Mouse (Mus musculus) G1E-ER4 (cell line): Measurements from ENCODE around the gene Ndufs4. TPM values are rescaled to one million over a fixed set of nuclear protein-coding genes. Genes with fewer than 3 reads are reported as not detected.

Source experiments
- GATA1 ChIP-seq: IDR thresholded peaks from one replicate; pipeline ENCODE4 v1.8.0; 2012; ENCODE audit warnings: low read length, inconsistent platforms
- polyA plus RNA-seq: library from polyadenylated mRNA; stranded (reverse); fragments of >175 nt; gene quantifications from 2 replicates; pipeline ENCODE4 v1.2.3, GENCODE M21; 2012

Ndufs4 gene
- 2.6 and 4.8 TPM in 2 replicates for polyA plus RNA-seq

DNA sequence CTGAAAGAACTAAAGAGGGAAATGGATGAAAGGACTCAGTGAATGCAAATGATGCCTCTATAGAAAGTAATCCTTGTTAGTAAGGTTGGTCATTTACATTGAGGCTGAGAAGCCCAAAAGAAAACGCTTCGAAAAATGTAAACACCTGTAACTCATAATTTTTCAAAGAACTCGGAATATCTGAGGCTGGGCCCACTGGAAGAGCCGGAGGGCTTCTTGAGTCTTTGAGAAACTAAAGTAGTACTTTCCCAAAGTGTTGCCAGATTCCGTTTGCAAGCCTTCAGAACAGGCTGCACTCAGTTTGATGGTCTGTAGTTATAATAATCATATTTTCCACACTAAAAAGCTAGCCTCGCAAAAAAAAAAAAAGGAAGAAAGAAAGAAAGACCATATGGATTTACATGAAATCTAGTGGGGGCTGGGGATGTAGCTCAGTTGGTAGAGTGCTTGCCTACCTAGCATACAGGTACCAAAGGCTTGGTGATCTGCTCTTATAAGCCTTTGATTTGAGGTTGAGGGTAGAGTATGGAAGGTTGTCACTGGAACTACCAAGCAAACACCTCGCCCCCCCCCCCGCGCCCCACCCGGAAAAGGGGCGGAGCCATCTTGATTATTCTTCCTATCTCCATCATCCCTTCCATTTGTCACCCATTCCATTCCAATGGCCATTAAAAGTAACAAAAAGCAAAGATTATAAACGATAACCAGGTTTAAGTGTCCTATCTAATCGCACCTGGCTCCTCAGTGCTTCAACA, at the start of gene Ndufs4:
Ndufs4 (minus strand) TSS at position 48 of the 755 bp plus-strand sequence.
- no peak for TF ChIP-seq GATA1

DNA sequence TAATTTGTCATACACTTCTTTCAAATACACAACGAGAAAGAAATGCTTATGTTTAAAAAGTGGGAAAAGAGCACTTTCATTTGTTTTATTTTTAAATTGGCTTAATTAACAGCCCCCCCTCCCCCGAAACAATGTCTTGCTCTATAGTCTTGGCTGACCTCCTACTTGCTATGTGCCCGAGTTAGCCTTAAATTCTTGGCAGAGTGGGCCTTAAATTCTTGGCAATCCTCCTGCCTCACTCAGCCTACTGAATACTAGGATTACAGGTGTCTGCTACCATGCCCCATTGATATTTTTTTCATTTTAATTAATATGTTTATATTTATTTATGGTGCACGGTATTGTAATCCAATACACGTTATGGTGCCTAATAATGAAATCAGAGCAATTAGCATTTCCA, 44.4 kb upstream of the Ndufs4 start:
- no peak for TF ChIP-seq GATA1

DNA sequence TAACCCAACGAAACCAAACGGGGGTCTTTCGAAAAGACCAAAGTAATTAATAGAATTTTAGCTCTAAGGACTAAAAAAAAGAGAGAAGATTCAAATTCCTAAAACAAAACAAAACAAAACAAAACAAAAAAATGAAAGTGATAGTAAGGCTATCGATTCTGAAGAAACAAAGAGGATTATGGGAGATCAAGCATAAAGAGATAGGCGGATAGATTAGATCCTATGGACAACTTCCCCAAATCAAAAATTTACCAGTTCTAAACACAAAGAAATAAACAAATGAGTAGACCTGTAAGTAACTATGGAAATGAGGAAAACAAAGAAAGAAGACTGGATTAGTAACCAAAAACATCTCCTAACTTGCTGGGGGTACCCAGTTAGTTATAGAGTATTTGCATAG, 37.2 kb upstream of the Ndufs4 start:
- TF ChIP-seq GATA1: peak; percentile 44

DNA sequence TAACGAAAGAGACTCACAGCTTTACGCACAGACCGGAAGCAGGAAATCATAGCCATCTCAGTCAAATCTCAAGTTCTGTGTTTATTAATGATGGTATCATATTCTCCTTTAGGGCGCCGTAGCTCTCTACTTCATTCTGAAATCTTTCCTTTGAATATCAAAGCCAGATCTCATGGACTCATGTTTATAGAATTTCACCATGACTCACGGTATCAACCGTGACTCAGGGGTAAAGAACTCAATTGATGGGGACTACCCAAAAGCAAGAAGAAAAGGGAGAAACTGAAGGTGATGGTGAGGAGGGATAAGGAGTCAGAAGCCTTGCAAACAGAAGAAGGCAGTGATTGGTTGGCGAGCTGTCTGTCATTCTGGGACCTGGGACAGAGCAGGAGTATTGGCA, 32.2 kb upstream of the Ndufs4 start:
- TF ChIP-seq GATA1: no peak

DNA sequence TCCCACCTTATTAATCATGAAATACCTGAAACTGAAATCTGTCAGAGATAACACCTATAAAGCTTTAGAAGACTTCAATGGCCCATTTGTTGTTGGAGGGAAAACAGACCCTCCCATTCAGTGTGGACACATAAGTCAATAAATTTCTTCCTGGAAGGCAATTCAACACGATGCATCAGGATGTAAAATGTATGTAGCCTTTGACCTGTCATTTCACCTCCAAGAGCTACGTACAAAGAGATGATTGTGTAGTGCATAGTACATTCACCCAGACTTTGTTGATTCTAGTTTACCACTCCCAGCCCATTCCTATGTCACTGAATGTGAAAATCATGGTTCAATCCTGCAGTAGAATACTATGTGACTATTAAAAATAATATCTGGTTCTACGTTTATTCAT, 31.3 kb upstream of the Ndufs4 start:
- no peak for TF ChIP-seq GATA1

DNA sequence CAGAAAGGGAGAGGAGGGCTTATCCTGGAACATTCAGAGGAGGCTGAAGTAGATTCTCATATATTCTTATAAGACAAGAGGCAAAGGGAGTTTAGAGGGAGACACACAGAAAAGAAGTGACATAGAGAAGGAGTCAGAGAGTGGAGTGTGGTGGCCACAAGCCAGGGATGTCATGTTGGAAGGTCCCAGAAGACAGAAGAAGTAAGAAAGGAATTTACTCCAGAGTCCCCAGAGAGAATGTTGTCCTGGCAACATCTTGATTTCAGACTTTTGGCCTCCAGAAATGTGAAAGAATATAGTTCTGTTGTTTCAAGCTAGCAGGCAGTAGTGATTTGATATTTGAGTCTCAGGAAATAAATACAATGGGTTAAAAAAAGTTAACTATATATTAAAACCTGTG, 24.3 kb upstream of the Ndufs4 start:
- no peak for TF ChIP-seq GATA1

DNA sequence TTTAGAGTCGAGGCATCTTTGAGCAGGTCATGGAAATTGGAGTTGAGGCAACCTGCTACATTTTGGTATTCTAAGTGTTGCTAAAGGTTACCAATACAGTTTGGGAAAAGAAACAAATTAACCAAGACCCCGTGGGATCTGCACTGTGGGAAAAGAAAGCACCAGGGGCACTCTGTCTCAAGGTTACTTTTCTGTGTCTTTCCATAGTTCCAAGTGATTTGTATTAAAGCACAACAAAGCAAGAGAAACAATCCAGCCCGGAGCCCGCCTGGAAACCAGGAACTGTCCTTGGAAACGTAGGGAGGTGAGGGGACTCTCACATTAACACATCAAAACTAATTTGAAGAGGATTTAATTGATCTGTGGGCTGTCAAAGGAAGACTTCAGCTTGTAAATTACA, 18.8 kb upstream of the Ndufs4 start:
- TF ChIP-seq GATA1: no peak

DNA sequence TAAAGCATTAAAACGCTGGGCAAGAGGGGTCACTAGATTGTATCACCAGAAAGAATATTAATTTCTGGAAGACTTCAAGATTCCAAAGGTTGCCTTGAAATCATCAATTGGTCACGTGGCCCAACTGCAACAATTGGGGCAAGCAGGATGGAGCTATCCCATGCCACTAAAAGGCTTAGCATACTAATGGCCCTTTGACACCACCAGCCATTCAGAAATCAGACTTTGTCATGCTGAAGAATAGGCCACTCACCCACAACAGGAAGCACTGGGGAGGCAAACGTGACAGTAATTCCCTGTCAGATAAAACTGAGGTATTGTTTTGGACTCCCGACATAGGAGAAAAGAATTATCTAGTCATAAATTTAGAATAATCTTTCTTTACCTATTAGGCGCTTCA, 18.4 kb upstream of the Ndufs4 start:
- no peak for TF ChIP-seq GATA1

DNA sequence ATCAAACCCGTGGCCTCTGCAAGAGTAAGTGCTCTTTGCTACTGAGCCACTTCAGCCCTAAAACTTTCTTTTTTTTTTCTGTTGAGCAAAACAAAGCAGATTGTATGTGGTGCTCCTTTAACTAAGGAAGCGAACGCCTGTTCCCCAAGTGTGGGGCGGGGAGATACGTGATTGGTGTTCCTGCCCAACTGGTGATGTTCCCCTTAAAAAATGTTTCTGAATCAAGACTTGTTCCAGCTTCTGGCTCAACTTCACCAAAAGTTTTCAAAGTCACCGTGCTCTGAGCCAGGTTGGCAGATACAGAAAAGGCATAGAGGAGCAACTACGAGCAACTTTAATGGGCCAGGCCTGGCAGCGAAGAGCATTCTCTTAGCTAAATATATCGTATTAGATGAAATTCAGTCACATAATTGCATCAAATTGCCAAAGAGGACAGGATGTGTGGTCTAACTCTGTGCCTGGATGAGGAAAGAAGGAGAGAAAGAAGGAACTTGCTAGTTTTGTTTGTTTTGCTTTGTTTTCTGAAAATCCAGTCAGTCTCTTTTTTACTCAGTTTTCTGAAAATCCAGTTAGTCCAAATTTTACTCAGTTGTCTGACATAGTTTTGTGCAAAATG, 17.1 kb upstream of the Ndufs4 start:
- no peak for TF ChIP-seq GATA1

DNA sequence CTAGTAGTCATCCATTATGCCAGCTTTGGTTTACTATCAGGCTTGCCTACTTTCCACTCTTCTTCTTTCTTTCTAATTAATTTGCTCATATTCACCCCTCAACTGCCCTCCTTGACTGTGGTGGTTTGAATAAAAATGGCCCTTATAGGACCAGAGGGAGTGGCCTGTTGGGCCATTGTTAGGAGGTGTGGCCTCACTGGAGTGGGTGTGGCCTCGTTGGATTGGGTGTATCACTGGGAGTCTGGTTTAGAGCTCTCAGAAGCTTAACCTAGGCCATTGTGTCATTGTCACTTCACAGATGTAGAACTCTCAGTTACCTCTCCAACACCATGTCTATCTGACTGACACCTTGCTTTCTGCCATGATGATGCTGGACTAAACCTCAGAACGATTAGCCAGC, 10.8 kb upstream of the Ndufs4 start:
- TF ChIP-seq GATA1: no peak

DNA sequence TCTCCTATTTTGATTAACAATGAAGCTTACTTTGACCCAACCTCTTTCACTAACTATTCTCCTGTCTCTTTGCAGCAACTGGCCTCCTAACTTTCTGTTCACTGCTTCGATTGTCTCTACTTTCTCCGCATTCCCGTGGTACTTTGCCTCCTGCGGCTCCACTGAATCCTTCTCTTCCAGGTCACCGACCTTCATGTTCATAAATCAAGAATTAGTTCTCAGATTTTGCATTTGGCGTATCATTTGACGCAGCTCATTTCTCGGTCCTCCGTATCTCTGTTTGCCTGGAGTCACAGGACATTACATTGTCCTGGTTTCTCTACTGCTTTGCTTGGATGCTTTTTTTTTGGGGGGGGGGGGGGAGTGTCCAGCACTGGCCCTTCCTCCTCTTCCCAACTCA, 9.2 kb upstream of the Ndufs4 start:
- no peak for TF ChIP-seq GATA1

DNA sequence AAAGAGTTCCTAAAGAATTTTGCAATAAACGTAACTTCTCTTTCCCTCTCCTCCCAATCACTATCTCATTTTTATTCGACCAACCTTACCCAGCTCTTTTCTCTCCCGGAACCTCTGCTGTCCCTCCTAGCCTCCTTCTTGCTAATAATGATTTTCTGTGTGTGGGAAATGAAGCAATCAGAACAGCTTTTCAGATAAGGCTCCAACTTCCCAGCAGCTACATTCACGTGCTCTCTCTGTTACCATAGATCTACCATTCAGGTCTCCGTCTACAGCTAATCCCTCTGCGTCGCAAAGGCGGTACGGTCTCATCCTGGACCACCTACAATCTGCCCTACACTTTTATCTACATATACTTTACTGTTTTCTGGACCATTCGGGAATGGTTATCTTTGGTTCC, 8.8 kb upstream of the Ndufs4 start:
- TF ChIP-seq GATA1: no peak

DNA sequence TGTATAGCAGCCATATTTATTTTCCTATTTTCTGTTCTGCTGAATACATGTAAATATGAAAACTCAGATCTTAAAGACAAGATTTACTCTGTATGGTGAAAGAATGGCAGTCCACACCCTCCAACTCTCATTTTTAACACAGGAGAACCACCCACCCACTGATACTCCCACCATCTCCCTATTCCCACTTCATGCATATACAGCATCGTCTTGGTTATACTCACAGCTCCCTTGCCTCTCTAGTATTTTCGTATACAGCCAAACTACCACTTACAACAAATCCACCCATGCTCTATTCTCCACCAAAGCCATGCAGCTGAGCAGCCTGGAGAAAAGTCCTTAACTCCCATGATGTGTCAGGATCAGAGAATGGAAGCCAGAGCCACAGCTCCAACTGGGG, 6.7 kb upstream of the Ndufs4 start:
- TF ChIP-seq GATA1: no peak

DNA sequence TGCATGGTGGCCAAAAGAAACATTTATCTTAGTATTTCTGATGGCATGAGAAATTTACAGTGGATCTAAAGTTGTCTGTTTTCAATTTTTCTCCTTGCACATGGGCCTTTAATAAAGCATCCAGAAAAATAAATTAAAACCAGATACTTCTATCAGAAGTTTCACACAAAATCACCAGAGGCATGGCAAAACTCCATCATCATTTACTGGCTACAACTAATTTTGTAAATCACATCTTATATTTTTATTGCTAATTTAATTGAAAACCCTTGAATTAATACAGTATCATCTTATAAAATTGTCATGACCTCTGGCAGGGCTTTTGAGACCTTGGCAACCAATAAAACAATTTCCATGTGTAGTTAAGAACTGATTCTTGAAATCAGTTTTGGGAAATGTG, 4.4 kb upstream of the Ndufs4 start:
- TF ChIP-seq GATA1: no peak

DNA sequence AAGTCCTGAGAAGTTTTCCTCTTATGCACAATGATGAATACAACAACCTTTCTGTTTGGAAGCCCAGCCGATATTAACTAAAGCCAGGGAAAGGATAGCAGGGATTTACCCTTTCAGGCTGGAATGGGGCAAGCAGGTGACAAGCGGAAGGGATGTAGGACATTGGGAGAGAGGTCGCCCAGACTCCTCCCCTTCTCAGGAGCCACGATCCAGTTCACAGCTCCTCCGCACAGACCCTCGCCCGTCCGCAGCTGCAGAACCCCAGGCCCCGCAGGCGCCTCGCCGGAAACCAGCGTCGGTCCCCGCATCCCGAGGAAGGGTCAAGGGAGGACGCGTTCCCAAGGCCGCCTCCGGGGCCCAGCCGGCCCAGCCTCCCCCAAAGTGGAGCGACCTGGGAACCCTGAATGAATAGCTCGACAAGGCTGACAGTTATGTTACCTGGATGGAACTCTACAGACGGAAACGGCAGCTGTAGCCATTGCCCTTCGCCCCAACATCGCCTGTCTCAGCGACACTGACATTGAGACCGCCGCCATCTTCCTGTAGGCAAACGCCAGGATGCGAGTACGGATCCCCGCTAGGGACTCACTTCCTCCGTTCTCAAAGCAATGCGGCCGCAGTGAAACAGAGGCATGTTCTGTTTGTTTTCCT, 412 bp downstream of the Ndufs4 start:
- TF ChIP-seq GATA1: no peak

DNA sequence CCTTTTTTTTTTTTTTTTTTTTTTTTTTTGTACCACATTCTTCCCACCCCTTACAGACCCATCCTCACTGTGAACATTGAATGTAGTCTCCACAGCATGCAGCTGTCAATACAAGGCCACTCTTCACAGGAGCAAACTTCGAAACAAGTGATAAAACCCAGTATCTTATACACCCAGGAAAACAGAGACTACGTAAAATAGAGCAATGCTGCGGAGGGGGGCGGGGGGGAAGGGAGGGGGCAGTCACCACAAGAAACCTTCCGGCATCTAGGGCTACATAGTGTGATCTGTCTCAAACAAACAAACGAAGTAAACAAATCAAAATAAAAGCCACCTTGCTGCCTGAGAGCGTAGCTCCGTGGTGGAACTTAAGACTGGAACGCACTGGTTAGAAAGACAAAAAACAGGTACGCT, 977 bp downstream of the Ndufs4 start:
- TF ChIP-seq GATA1: no peak

DNA sequence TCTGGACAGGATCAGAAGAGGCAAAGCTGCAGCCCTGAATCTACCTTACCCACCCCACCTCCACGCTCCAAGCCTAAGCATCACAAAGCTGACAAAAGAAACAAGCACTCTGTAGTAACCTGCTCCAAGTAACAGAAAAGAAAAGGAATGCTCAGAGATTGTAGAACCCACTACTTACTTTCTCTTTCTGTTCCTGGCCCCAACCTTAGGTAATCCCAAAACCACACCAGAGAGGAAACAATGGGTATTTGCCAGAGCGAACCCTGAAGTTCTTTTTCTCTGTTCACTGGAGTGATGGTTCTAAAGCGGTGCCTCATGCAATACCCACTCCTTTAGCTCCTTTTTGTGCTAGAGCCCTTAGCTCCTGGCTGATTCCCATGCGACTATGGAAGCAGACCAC, 11.5 kb downstream of the Ndufs4 start:
- no peak for TF ChIP-seq GATA1
